ENCODE assay signal across 8 mouse cellular contexts in the genomic region with DNA sequence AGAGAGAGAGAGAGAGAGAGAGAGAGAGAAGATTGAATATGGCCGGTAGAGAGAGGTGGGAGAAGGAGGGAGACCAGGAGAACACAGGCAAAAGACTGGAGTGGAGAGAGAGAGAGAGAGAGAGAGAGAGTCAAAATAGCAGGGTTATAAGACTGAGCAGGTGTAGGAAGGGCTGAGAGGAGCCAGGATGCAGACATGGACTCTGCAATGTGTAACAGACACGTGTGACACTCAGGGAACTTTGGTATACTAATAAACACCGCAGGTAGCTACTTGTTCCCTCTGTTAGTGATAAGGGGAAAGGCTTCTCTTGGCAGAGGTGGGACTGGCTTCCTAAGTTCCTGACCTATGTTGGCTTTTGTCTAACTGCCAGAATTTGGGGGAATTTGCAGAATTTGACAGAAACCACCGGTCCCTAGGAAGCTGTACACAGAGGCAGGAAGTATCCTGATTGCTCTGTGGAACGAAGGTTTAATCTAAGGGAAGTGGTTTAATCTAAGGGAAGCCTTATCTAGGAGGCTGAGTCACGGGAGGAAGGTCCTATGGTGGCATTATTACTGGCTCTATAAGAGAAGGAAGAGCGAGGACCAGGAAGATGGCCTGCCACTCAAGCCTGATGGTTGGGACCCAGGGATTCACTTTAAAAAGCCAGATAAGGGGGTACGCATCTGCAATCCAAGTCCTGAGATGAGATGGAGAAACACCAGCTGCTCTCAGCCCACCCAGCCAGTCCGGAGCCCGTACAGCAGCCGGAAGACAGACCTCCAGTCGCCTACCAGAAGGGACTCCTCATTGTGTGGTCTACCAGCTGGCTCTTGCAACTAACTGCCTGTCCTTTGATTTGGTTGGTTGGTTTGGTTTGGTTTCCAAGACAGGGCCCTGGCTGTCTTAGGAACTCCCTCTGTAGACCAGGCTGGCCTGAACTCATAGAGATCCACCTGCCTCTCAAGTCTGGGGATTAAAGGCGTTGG. TPM values are rescaled to one million over a fixed set of nuclear protein-coding genes. Genes with fewer than 3 reads are reported as not detected.
DNase-seq lines count a peak whose midpoint lies in the region; ATAC-seq lines count a peak whose summit lies in the region.

No protein-coding gene starts in this region.

- peak overlapping the region; percentile 91 for H3K4me2 ChIP-seq in hindbrain, embryonic 14.5 days (replicated peaks)
- peak overlapping the region; percentile 76; the same call in 1 of the 2 replicates for H3K4me2 ChIP-seq in liver, embryonic 15.5 days
- H3K4me2 ChIP-seq in stomach, embryonic 16.5 days (ENCODE audit: low read depth, low read length) = peak overlapping the region; percentile 73

- in situ Hi-C loops in ES-E14 (cut with MboI; ENCODE audit: low sequenced_read_pairs in 2 of 2, unreplicated experiment in 2 of 2) = loop anchor here in 1 of 2 experiments (5.0 kb wide), 1 partner anchor 42 kb away; no protein-coding TSS in a partner anchor

- peak overlapping the region; percentile 49; the same call in 1 of the 2 replicates for H3K9ac ChIP-seq in ES-E14 (ENCODE audit: insufficient read depth, low read depth, low read length, poor library complexity, severe bottlenecking)
- 0 out of 2 replicates have a peak overlapping the region, but pooled peaks have one; percentile 61 for H3K9ac ChIP-seq in hindbrain, embryonic 14.5 days
- H3K9ac ChIP-seq in liver, embryonic 15.5 days = no peak overlapping the region
- H3K9ac ChIP-seq in stomach, embryonic 16.5 days (ENCODE audit: low read length) = 0 out of 2 replicates have a peak overlapping the region, but pooled peaks have one; percentile 72

- no peak for ATAC-seq in hindbrain, embryonic 14.5 days (ENCODE audit: low FRiP score)
- no peak for ATAC-seq in liver, embryonic 15.5 days (ENCODE audit: insufficient read depth)
- ATAC-seq in stomach, embryonic 16.5 days (ENCODE audit: insufficient read depth, low FRiP score) = 0 out of 2 replicates have a peak, but pooled peaks have one; percentile 5

- no peaks in the 10 kb centered on the region for H3K9me3 ChIP-seq in ES-E14 (ENCODE audit: control insufficient read depth, insufficient read depth, low read depth, low read length)
- H3K9me3 ChIP-seq in embryonic facial prominence, embryonic 10.5 days = no peaks in the 10 kb centered on the region
- H3K9me3 ChIP-seq in hindbrain, embryonic 14.5 days (ENCODE audit: control insufficient read depth, low read length) = no peaks in the 10 kb centered on the region
- H3K9me3 ChIP-seq in liver, embryonic 15.5 days (replicated peaks) = no peaks in the 10 kb centered on the region
- H3K9me3 ChIP-seq in stomach, embryonic 16.5 days (replicated peaks; ENCODE audit: control insufficient read depth, low read length) = no peaks in the 10 kb centered on the region

- H3K27ac ChIP-seq in ES-E14 (ENCODE audit: insufficient read depth, low read depth, low read length, poor library complexity, severe bottlenecking) = peak overlapping the region; percentile 81
- H3K27ac ChIP-seq in embryonic facial prominence, embryonic 10.5 days (replicated peaks) = peak overlapping the region; percentile 79
- H3K27ac ChIP-seq in hindbrain, embryonic 14.5 days = peak overlapping the region; percentile 83
- H3K27ac ChIP-seq in liver, embryonic 15.5 days (replicated peaks) = 0 out of 2 replicates have a peak overlapping the region, but pooled peaks have one; percentile 3
- H3K27ac ChIP-seq in stomach, embryonic 16.5 days (ENCODE audit: low read length) = peak overlapping the region; percentile 73

- H3K36me3 ChIP-seq in ES-E14 (ENCODE audit: control insufficient read depth, insufficient read depth, low read length, poor library complexity, severe bottlenecking) = no peaks in the 10 kb centered on the region
- no peaks in the 10 kb centered on the region for H3K36me3 ChIP-seq in embryonic facial prominence, embryonic 10.5 days (replicated peaks)
- no peaks in the 10 kb centered on the region for H3K36me3 ChIP-seq in hindbrain, embryonic 14.5 days (replicated peaks; ENCODE audit: control insufficient read depth, insufficient read depth)
- no peaks in the 10 kb centered on the region for H3K36me3 ChIP-seq in liver, embryonic 15.5 days (replicated peaks)
- no peaks in the 10 kb centered on the region for H3K36me3 ChIP-seq in stomach, embryonic 16.5 days (ENCODE audit: control insufficient read depth, insufficient read depth, low read length)

- peak overlapping the region; percentile 10 to 48; a peak in 1 of 4 replicates for H3K4me3 ChIP-seq in ES-E14 (ENCODE audit: insufficient read depth in 1 of 2, low read depth in 1 of 2, low read length in 2 of 2, poor library complexity in 1 of 2, severe bottlenecking in 1 of 2)
- peak overlapping the region; percentile 62 for H3K4me3 ChIP-seq in embryonic facial prominence, embryonic 10.5 days
- peak overlapping the region; percentile 42 for H3K4me3 ChIP-seq in hindbrain, embryonic 14.5 days (replicated peaks; ENCODE audit: low read length)
- no peak overlapping the region for H3K4me3 ChIP-seq in liver, embryonic 15.5 days (replicated peaks)
- H3K4me3 ChIP-seq in stomach, embryonic 16.5 days (replicated peaks; ENCODE audit: low read length) = peak overlapping the region; percentile 41; the same call in 1 of the 2 replicates

- no peaks in the 10 kb centered on the region; the same call in none of the 2 replicates for H3K27me3 ChIP-seq in embryonic facial prominence, embryonic 10.5 days (replicated peaks; ENCODE audit: low read depth, poor library complexity, severe bottlenecking)
- no peaks in the 10 kb centered on the region for H3K27me3 ChIP-seq in hindbrain, embryonic 14.5 days (ENCODE audit: control insufficient read depth, insufficient read depth, low read length)
- H3K27me3 ChIP-seq in liver, embryonic 15.5 days = peaks cover 38% of the 10 kb centered on the region
- no peaks in the 10 kb centered on the region for H3K27me3 ChIP-seq in stomach, embryonic 16.5 days (ENCODE audit: control insufficient read depth, insufficient read depth, low read length)

- 71% methylated on average over 13 of the region's 13 CpGs for WGBS in embryonic facial prominence, embryonic 10.5 days
- 63% methylated on average over 13 of the region's 13 CpGs for whole genome bisulfite sequencing in hindbrain, embryonic 14.5 days
- 31% methylated on average over 13 of the region's 13 CpGs for WGBS in liver, embryonic 15.5 days (ENCODE audit: insufficient replicate concordance)
- 45% methylated on average over 13 of the region's 13 CpGs for WGBS in stomach, embryonic 16.5 days

- DNase-seq in ES-E14 (ENCODE audit: low read depth, low spot score) = no peak
- no peak for DNase-seq in embryonic facial prominence, embryonic 10.5 days (ENCODE audit: low spot score)
- DNase-seq in hindbrain, embryonic 14.5 days (ENCODE audit: low spot score) = no peak
- DNase-seq in ovary, postnatal 10 days (ENCODE audit: low spot score) = no peak
- no peak for DNase-seq in adrenal gland, adult 18-20 months (ENCODE audit: low spot score in 2 of 2)
- DNase-seq in layer of hippocampus, postnatal 10 days (ENCODE audit: low spot score in 2 of 2) = no peak

- H3K4me1 ChIP-seq in ES-E14 (ENCODE audit: control insufficient read depth in 2 of 2, insufficient read depth in 2 of 2, low read length in 2 of 2, poor library complexity in 1 of 2) = peaks cover 6 to 38% of the 10 kb centered on the region in 2 experiments
- peaks cover 45% of the 10 kb centered on the region for H3K4me1 ChIP-seq in embryonic facial prominence, embryonic 10.5 days
- H3K4me1 ChIP-seq in hindbrain, embryonic 14.5 days (replicated peaks; ENCODE audit: control insufficient read depth, insufficient read depth, low read length) = peaks cover 10% of the 10 kb centered on the region
- H3K4me1 ChIP-seq in liver, embryonic 15.5 days (replicated peaks) = peaks cover 29% of the 10 kb centered on the region
- peaks cover 11% of the 10 kb centered on the region for H3K4me1 ChIP-seq in stomach, embryonic 16.5 days (ENCODE audit: control insufficient read depth, insufficient read depth, low read length)

RNA-seq across cellular contexts. Expression of a gene that starts 27.3 kb away (rescaled TPM):
- 66.0 and 95.3 TPM in 2 replicates for total RNA-seq in ES-E14 (2012; rRNA removed)
- polyA plus RNA-seq in embryonic facial prominence, embryonic 10.5 days (2016; fragmentation: Nextera tagmentation; extraction: Ambion mirVana) = 0.39 TPM in 2 replicates
- polyA plus RNA-seq in hindbrain, embryonic 14.5 days (2014; fragmentation: Nextera tagmentation; extraction: Ambion mirVana) = not detected in 2 replicates
- polyA plus RNA-seq in liver, embryonic 15.5 days (2015; fragmentation: Nextera tagmentation; extraction: Ambion mirVana) = 0.54 and 1.1 TPM in 2 replicates
- 0.67 and 3.5 TPM in 2 replicates for polyA plus RNA-seq in stomach, embryonic 16.5 days (2015; fragmentation: Nextera tagmentation; extraction: Ambion mirVana)
- not detected for total RNA-seq in adrenal gland, adult 18-20 months (2021)
- not detected for total RNA-seq in layer of hippocampus, postnatal 10 days (2021)

RNA-seq across cellular contexts. Expression of a gene that starts 29.8 kb away (rescaled TPM):
- total RNA-seq in ES-E14 (2012; rRNA removed) = 321 and 677 TPM in 2 replicates
- 53.4 and 58.1 TPM in 2 replicates for polyA plus RNA-seq in embryonic facial prominence, embryonic 10.5 days (2016; fragmentation: Nextera tagmentation; extraction: Ambion mirVana)
- polyA plus RNA-seq in hindbrain, embryonic 14.5 days (2014; fragmentation: Nextera tagmentation; extraction: Ambion mirVana) = 41.5 and 42.7 TPM in 2 replicates
- 175 and 180 TPM in 2 replicates for polyA plus RNA-seq in liver, embryonic 15.5 days (2015; fragmentation: Nextera tagmentation; extraction: Ambion mirVana)
- polyA plus RNA-seq in stomach, embryonic 16.5 days (2015; fragmentation: Nextera tagmentation; extraction: Ambion mirVana) = 85.3 and 90.0 TPM in 2 replicates
- 100 to 1,000 TPM; 121 to 161 TPM for total RNA-seq in adrenal gland, adult 18-20 months (2021)
- 10 to 100 TPM; 27.1 to 37.0 TPM for total RNA-seq in layer of hippocampus, postnatal 10 days (2021)

RNA-seq across cellular contexts. Expression of a gene that starts 30.0 kb away (rescaled TPM):
- 0.48 TPM in 1 of 2 replicates, not detected in the other for total RNA-seq in ES-E14 (2012; rRNA removed)
- polyA plus RNA-seq in embryonic facial prominence, embryonic 10.5 days (2016; fragmentation: Nextera tagmentation; extraction: Ambion mirVana) = 0.81 and 0.84 TPM in 2 replicates
- polyA plus RNA-seq in hindbrain, embryonic 14.5 days (2014; fragmentation: Nextera tagmentation; extraction: Ambion mirVana) = 2.3 TPM in 1 of 2 replicates, not detected in the other
- 0.21 and 0.25 TPM in 2 replicates for polyA plus RNA-seq in liver, embryonic 15.5 days (2015; fragmentation: Nextera tagmentation; extraction: Ambion mirVana)
- 0.36 and 0.45 TPM in 2 replicates for polyA plus RNA-seq in stomach, embryonic 16.5 days (2015; fragmentation: Nextera tagmentation; extraction: Ambion mirVana)
- under 1 TPM; 0.19 to 0.40 TPM for total RNA-seq in adrenal gland, adult 18-20 months (2021)
- 1 to 10 TPM; 1.1 to 1.3 TPM for total RNA-seq in layer of hippocampus, postnatal 10 days (2021)

RNA-seq across cellular contexts. Expression of a gene that starts 56.1 kb away (rescaled TPM):
- 1,660 and 1,758 TPM in 2 replicates for total RNA-seq in ES-E14 (2012; rRNA removed)
- polyA plus RNA-seq in embryonic facial prominence, embryonic 10.5 days (2016; fragmentation: Nextera tagmentation; extraction: Ambion mirVana) = 2,187 and 2,215 TPM in 2 replicates
- 1,324 and 1,355 TPM in 2 replicates for polyA plus RNA-seq in hindbrain, embryonic 14.5 days (2014; fragmentation: Nextera tagmentation; extraction: Ambion mirVana)
- 577 and 585 TPM in 2 replicates for polyA plus RNA-seq in liver, embryonic 15.5 days (2015; fragmentation: Nextera tagmentation; extraction: Ambion mirVana)
- 1,400 and 1,468 TPM in 2 replicates for polyA plus RNA-seq in stomach, embryonic 16.5 days (2015; fragmentation: Nextera tagmentation; extraction: Ambion mirVana)
- total RNA-seq in adrenal gland, adult 18-20 months (2021) = 1,000 to 10,000 TPM; 2,801 to 2,860 TPM
- total RNA-seq in layer of hippocampus, postnatal 10 days (2021) = 1,000 to 10,000 TPM; 1,612 to 1,800 TPM

RNA-seq across cellular contexts. Expression of a gene that starts 57.0 kb away (rescaled TPM):
- total RNA-seq in ES-E14 (2012; rRNA removed) = 39.2 and 48.2 TPM in 2 replicates
- 156 and 170 TPM in 2 replicates for polyA plus RNA-seq in embryonic facial prominence, embryonic 10.5 days (2016; fragmentation: Nextera tagmentation; extraction: Ambion mirVana)
- polyA plus RNA-seq in hindbrain, embryonic 14.5 days (2014; fragmentation: Nextera tagmentation; extraction: Ambion mirVana) = 116 and 132 TPM in 2 replicates
- 111 and 115 TPM in 2 replicates for polyA plus RNA-seq in liver, embryonic 15.5 days (2015; fragmentation: Nextera tagmentation; extraction: Ambion mirVana)
- 142 and 152 TPM in 2 replicates for polyA plus RNA-seq in stomach, embryonic 16.5 days (2015; fragmentation: Nextera tagmentation; extraction: Ambion mirVana)
- total RNA-seq in adrenal gland, adult 18-20 months (2021) = 100 to 1,000 TPM; 104 to 109 TPM
- total RNA-seq in layer of hippocampus, postnatal 10 days (2021) = 10 to 100 TPM; 37.3 to 42.5 TPM

Comparison
In these comparisons a context has a peak if more than half of its experiments do, and no peak if none do; other contexts are left out.
1. H3K27ac ChIP-seq: peak in every context shown above with its lines; median percentile 83 in hindbrain, embryonic 14.5 days; 81 in ES-E14; 79 in embryonic facial prominence, embryonic 10.5 days; 73 in stomach, embryonic 16.5 days; 3 in liver, embryonic 15.5 days.